Comparison of ENCODE assay signal across 31 mouse cellular contexts in the genomic region with DNA sequence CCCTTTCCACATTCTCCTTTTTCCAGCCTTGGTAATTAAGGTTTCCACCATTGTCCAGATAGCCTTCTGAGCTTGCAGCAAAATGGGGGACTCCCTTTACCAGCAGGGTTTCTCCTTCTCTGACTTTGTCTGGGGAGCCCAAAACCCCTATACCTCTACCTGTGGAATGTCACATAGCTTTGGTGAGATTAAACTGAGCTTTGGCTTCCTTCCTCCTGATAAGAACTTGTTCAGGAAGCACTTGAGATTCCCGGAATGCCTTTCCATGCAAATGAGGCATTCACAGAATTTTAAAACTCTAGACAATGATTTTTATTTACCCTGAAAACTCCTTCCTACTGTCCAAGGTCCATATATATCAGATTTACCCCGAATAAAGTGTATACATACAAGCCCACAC. TPM values are rescaled to one million over a fixed set of nuclear protein-coding genes. Genes with fewer than 3 reads are reported as not detected.
DNase-seq lines count a peak whose midpoint lies in the region; ATAC-seq and TF ChIP-seq lines count a peak whose summit lies in the region.
"Had no signal": no experiment of that assay in that cellular context is flagged by ENCODE, and none has a peak within 500 bp of the region (broad histone marks: within the 10 kb centered on the region; RNA-seq: fewer than 3 reads in every experiment).

No protein-coding gene starts in this region.

- peaks cover 5% of the 10 kb centered on the region; the same call in 1 of the 2 replicates for H3K9me3 ChIP-seq in lung, embryonic 16.5 days (ENCODE audit: control insufficient read depth, low read length)
- 0 out of 2 replicates have a peak, but pooled peaks cover 7% of the 10 kb centered on the region for H3K9me3 ChIP-seq in hindbrain, embryonic 13.5 days
- no peaks in the 10 kb centered on the region for H3K9me3 ChIP-seq in midbrain, embryonic 14.5 days (ENCODE audit: control insufficient read depth, low read length)
- H3K9me3 ChIP-seq: forebrain, embryonic 12.5 days; forebrain, embryonic 15.5 days; hindbrain, embryonic 15.5 days had no signal

- H3K4me1 ChIP-seq in lung, adult 2 months (ENCODE audit: control insufficient read depth, insufficient read depth, low read length), result peaks cover 9% of the 10 kb centered on the region
- peaks cover 3% of the 10 kb centered on the region; the same call in 1 of the 2 replicates for H3K4me1 ChIP-seq in lung, embryonic 16.5 days (replicated peaks; ENCODE audit: control insufficient read depth, insufficient read depth, low read length)
- H3K4me1 ChIP-seq in hindbrain, embryonic 13.5 days (replicated peaks), result no peaks in the 10 kb centered on the region
- H3K4me1 ChIP-seq in midbrain, embryonic 14.5 days (ENCODE audit: control insufficient read depth, insufficient read depth, low read length), result no peaks in the 10 kb centered on the region
- H3K4me1 ChIP-seq: embryonic facial prominence, embryonic 10.5 days; embryonic facial prominence, embryonic 13.5 days; forebrain, embryonic 12.5 days; forebrain, embryonic 15.5 days; hindbrain, embryonic 15.5 days had no signal

- peak; percentile 34 for DNase-seq in lung, adult 2 months
- DNase-seq in lung, postnatal 4 days, result no peak
- peak; percentile 22 for DNase-seq in lung, postnatal 14 days
- DNase-seq in layer of hippocampus, adult 9-11 months, result no peak
- no peak for DNase-seq in midbrain, embryonic 14.5 days
- DNase-seq: adrenal gland, adult 2 months; adrenal gland, postnatal 14 days; B cell, adult 2 months; cerebellum, adult 11-12 months; cerebellum, adult 8-10 months; cerebellum, postnatal 10 days; cerebellum, postnatal 36 days; embryo, embryonic 11 days; gastrocnemius, postnatal 10 days; gastrocnemius, postnatal 36 days; heart, adult 2 months; heart, postnatal 14 days; heart, postnatal 4 days had no signal

- H3K9ac ChIP-seq in lung, embryonic 16.5 days (ENCODE audit: low read length), result no peak overlapping the region
- H3K9ac ChIP-seq in hindbrain, embryonic 13.5 days, result no peak overlapping the region
- no peak overlapping the region for H3K9ac ChIP-seq in midbrain, embryonic 14.5 days (replicated peaks; ENCODE audit: low read length)
- H3K9ac ChIP-seq: embryonic facial prominence, embryonic 13.5 days; forebrain, embryonic 12.5 days; forebrain, embryonic 15.5 days; heart, embryonic 13.5 days; hindbrain, embryonic 15.5 days had no signal

- H3K4me3 ChIP-seq in lung, adult 2 months (replicated peaks; ENCODE audit: extremely low read depth, low read depth, low read length), result no peak overlapping the region
- no peak overlapping the region for H3K4me3 ChIP-seq in lung, embryonic 16.5 days (ENCODE audit: low read length)
- H3K4me3 ChIP-seq in hindbrain, embryonic 13.5 days, result no peak overlapping the region
- H3K4me3 ChIP-seq in midbrain, embryonic 14.5 days (replicated peaks; ENCODE audit: low read depth, low read length), result no peak overlapping the region
- H3K4me3 ChIP-seq: embryonic facial prominence, embryonic 10.5 days; embryonic facial prominence, embryonic 13.5 days; erythroblast, embryonic 14.5 days; forebrain, embryonic 12.5 days; forebrain, embryonic 15.5 days; heart, adult 2 months; heart, embryonic 10.5 days; heart, embryonic 13.5 days; hindbrain, embryonic 15.5 days had no signal

- ATAC-seq in lung, embryonic 16.5 days (ENCODE audit: low read depth), result peak; percentile 65; the same call in 1 of the 2 replicates
- no peak for ATAC-seq in hindbrain, embryonic 13.5 days (ENCODE audit: low FRiP score)
- no peak for ATAC-seq in midbrain, embryonic 14.5 days (ENCODE audit: low FRiP score, low TSS enrichment)
- ATAC-seq: forebrain, embryonic 15.5 days; Patski had no signal

- H3K27me3 ChIP-seq in lung, embryonic 16.5 days (ENCODE audit: control insufficient read depth, insufficient read depth, low read depth, low read length), result no peaks in the 10 kb centered on the region
- H3K27me3 ChIP-seq in hindbrain, embryonic 13.5 days, result no peaks in the 10 kb centered on the region
- H3K27me3 ChIP-seq in midbrain, embryonic 14.5 days (ENCODE audit: control insufficient read depth, insufficient read depth, low read length), result no peaks in the 10 kb centered on the region
- H3K27me3 ChIP-seq: CH12.LX; embryonic facial prominence, embryonic 13.5 days; forebrain, embryonic 12.5 days; forebrain, embryonic 15.5 days; heart, embryonic 13.5 days; hindbrain, embryonic 15.5 days; Patski had no signal

- WGBS in lung, adult 2 months, result 27% methylated on average over 2 of the region's 2 CpGs
- 50% methylated on average over 2 of the region's 2 CpGs for WGBS in lung, embryonic 16.5 days
- 75% methylated on average over 2 of the region's 2 CpGs for WGBS in hindbrain, embryonic 13.5 days
- 74% methylated on average over 2 of the region's 2 CpGs for WGBS in midbrain, embryonic 14.5 days

- no peaks in the 10 kb centered on the region for H3K36me3 ChIP-seq in lung, embryonic 16.5 days (ENCODE audit: control insufficient read depth, insufficient read depth, low read length)
- no peaks in the 10 kb centered on the region for H3K36me3 ChIP-seq in hindbrain, embryonic 13.5 days
- H3K36me3 ChIP-seq in midbrain, embryonic 14.5 days (ENCODE audit: control insufficient read depth, insufficient read depth, low read length), result no peaks in the 10 kb centered on the region
- H3K36me3 ChIP-seq: embryonic facial prominence, embryonic 10.5 days; embryonic facial prominence, embryonic 13.5 days; forebrain, embryonic 12.5 days; forebrain, embryonic 15.5 days; G1E; heart, embryonic 10.5 days; heart, embryonic 13.5 days; hindbrain, embryonic 15.5 days had no signal

- peak overlapping the region; percentile 53 for H3K27ac ChIP-seq in lung, embryonic 16.5 days (ENCODE audit: low read length)
- H3K27ac ChIP-seq in hindbrain, embryonic 13.5 days, result no peak overlapping the region
- no peak overlapping the region for H3K27ac ChIP-seq in midbrain, embryonic 14.5 days (replicated peaks; ENCODE audit: low read depth, low read length)
- H3K27ac ChIP-seq: embryonic facial prominence, embryonic 10.5 days; embryonic facial prominence, embryonic 13.5 days; forebrain, embryonic 12.5 days; forebrain, embryonic 15.5 days; heart, adult 2 months; heart, embryonic 10.5 days; heart, embryonic 13.5 days; hindbrain, embryonic 15.5 days had no signal

- H3K4me2 ChIP-seq in lung, embryonic 16.5 days (ENCODE audit: low read depth, low read length), result no peak overlapping the region
- H3K4me2 ChIP-seq in hindbrain, embryonic 13.5 days, result no peak overlapping the region
- no peak overlapping the region for H3K4me2 ChIP-seq in midbrain, embryonic 14.5 days (ENCODE audit: low read length)
- H3K4me2 ChIP-seq: embryonic facial prominence, embryonic 13.5 days; forebrain, embryonic 12.5 days; forebrain, embryonic 15.5 days; heart, embryonic 13.5 days; hindbrain, embryonic 15.5 days had no signal

- no peak for TF ChIP-seq CTCF in lung, adult 2 months (IDR thresholded peaks at IDR 0.05; ENCODE audit: insufficient read depth, low read length)

- TF ChIP-seq POLR2A in lung, adult 2 months (IDR thresholded peaks at IDR 0.05; ENCODE audit: borderline replicate concordance, extremely low read depth, low read depth, low read length), result no peak

RNA-seq across cellular contexts. Expression of a gene that starts 49.8 kb away (rescaled TPM):
- 9.9 and 10.7 TPM in 2 replicates for polyA plus RNA-seq in lung, adult 2 months (2012; rRNA removed)
- polyA plus RNA-seq in lung, embryonic 16.5 days (2015; fragmentation: Nextera tagmentation; extraction: Ambion mirVana), result 25.9 and 34.5 TPM in 2 replicates
- 110 and 122 TPM in 2 replicates for polyA plus RNA-seq in hindbrain, embryonic 13.5 days (2015; fragmentation: Nextera tagmentation; extraction: Ambion mirVana)
- 115 and 126 TPM in 2 replicates for polyA plus RNA-seq in midbrain, embryonic 14.5 days (2014; fragmentation: Nextera tagmentation; extraction: Ambion mirVana)

Comparison
In these comparisons a context has a peak if more than half of its experiments do, and no peak if none do; other contexts are left out.
1. DNase-seq: peak in lung, adult 2 months (single experiment) and lung, postnatal 14 days (single experiment); none in lung, postnatal 4 days (0 of 2), layer of hippocampus, adult 9-11 months (single experiment) and midbrain, embryonic 14.5 days (single experiment).